Mouse (Mus musculus) midbrain, embryonic 12.5 days (tissue): ENCODE data around the gene Il17rc. TPM values are rescaled to one million over a fixed set of nuclear protein-coding genes. Genes with fewer than 3 reads are reported as not detected.

Experiments used
- ATAC-seq: fragments of 200-750 bp; cut with Nextera tagmentation; 2 replicates; pipeline ENCODE4 v1.8.0; 2017; ENCODE audit warnings: low read depth, moderate TSS enrichment, moderate library complexity; ENCODE audit not compliant: low FRiP score
- H3K27ac ChIP-seq: fragments of 300-500 bp; sonication (generic); replicated peaks from 2 replicates; pipeline ENCODE4 v1.5.1; 2016; ENCODE audit warnings: mild to moderate bottlenecking
- H3K27me3 ChIP-seq: fragments of 300-500 bp; sonication (generic); 2 replicates; pipeline ENCODE4 v1.6.1; 2016; ENCODE audit warnings: mild to moderate bottlenecking
- H3K36me3 ChIP-seq: fragments of 300-500 bp; sonication (generic); 2 replicates; pipeline ENCODE4 v1.6.1; 2016
- H3K4me1 ChIP-seq: fragments of 300-500 bp; sonication (generic); 2 replicates; pipeline ENCODE4 v1.6.1; 2016
- H3K4me2 ChIP-seq: fragments of 300-500 bp; sonication (generic); replicated peaks from 2 replicates; pipeline ENCODE4 v1.6.1; 2016; ENCODE audit warnings: mild to moderate bottlenecking, moderate library complexity
- H3K4me3 ChIP-seq: fragments of 300-500 bp; sonication (generic); 2 replicates; pipeline ENCODE4 v1.5.1; 2016; ENCODE audit warnings: mild to moderate bottlenecking
- H3K9ac ChIP-seq: fragments of 300-500 bp; sonication (generic); replicated peaks from 2 replicates; pipeline ENCODE4 v1.6.1; 2016; ENCODE audit warnings: mild to moderate bottlenecking, moderate library complexity
- H3K9me3 ChIP-seq: fragments of 300-500 bp; sonication (generic); 2 replicates; pipeline ENCODE4 v1.6.1; 2016; ENCODE audit warnings: mild to moderate bottlenecking
- WGBS: fragments of 180-500 bp; shearing (Covaris S2); methylation state at CpG from one replicate; pipeline ENCODE4 v1.1.7; 2016; 5-methylcytosine and 5-hydroxymethylcytosine counted together
- polyA plus RNA-seq: library from polyadenylated mRNA; unstranded; fragments of >200 nt; fragmentation: Nextera tagmentation; extraction: Ambion mirVana; gene quantifications from 2 replicates; pipeline ENCODE4 v1.2.1, GENCODE M21; 2016

The Il17rc gene
- polyA plus RNA-seq, 1 experiment from 2014 or later = 6.3 TPM

GRCm38 (mm10) chr6:113437135-113437534, 34.1 kb upstream of the Il17rc start:
- Histone ChIP-seq H3K4me1 (no peaks in the 10 kb centered on the region), H3K4me3 (no peak overlapping the region), H3K9me3 (no peaks in the 10 kb centered on the region), H3K27ac (no peak overlapping the region), H3K36me3 (no peaks in the 10 kb centered on the region), H3K9ac (no peak overlapping the region), H3K27me3 (peaks cover 3% of the 10 kb centered on the region; the same call in 1 of the 2 replicates), H3K4me2 (no peak overlapping the region)
- ATAC-seq = no peak
- WGBS = 78% methylated on average over 12 of the region's 12 CpGs

GRCm38 (mm10) chr6:113438721-113439430, 32.4 kb upstream of the Il17rc start:
- Histone ChIP-seq H3K27ac (no peak overlapping the region), H3K9ac (no peak overlapping the region), H3K9me3 (no peaks in the 10 kb centered on the region), H3K27me3 (peaks cover 3% of the 10 kb centered on the region; the same call in 1 of the 2 replicates), H3K4me3 (no peak overlapping the region), H3K4me2 (no peak overlapping the region), H3K36me3 (no peaks in the 10 kb centered on the region), H3K4me1 (peaks cover 10% of the 10 kb centered on the region)
- ATAC-seq = no peak
- WGBS = 63% methylated on average over 12 of the region's 12 CpGs

GRCm38 (mm10) chr6:113440686-113441085, 30.5 kb upstream of the Il17rc start:
- WGBS = 88% methylated on average over 3 of the region's 3 CpGs
- no peaks in the 10 kb centered on the region for H3K9me3 ChIP-seq
- H3K4me2 ChIP-seq = no peak overlapping the region
- 0 out of 2 replicates have a peak, but pooled peaks cover 6% of the 10 kb centered on the region for H3K36me3 ChIP-seq
- H3K9ac ChIP-seq = no peak overlapping the region
- H3K4me3 ChIP-seq = no peak overlapping the region
- ATAC-seq = no peak
- H3K27me3 ChIP-seq = 0 out of 2 replicates have a peak, but pooled peaks cover 2% of the 10 kb centered on the region
- peaks cover 10% of the 10 kb centered on the region for H3K4me1 ChIP-seq
- no peak overlapping the region for H3K27ac ChIP-seq

GRCm38 (mm10) chr6:113441147-113441680, 30.0 kb upstream of the Il17rc start:
- ATAC-seq = no peak
- peaks cover 8% of the 10 kb centered on the region; the same call in 1 of the 2 replicates for H3K36me3 ChIP-seq

GRCm38 (mm10) chr6:113442087-113442441, 29.2 kb upstream of the Il17rc start:
- Histone ChIP-seq H3K27ac (peak overlapping the region; percentile 36), H3K4me1 (peaks cover 10% of the 10 kb centered on the region), H3K36me3 (peaks cover 17% of the 10 kb centered on the region), H3K4me2 (peak overlapping the region; percentile 89), H3K4me3 (peak overlapping the region; percentile 96), H3K9me3 (no peaks in the 10 kb centered on the region), H3K9ac (peak overlapping the region; percentile 88), H3K27me3 (no peaks in the 10 kb centered on the region)
- peak; percentile 32; the same call in 1 of the 2 replicates for ATAC-seq
- WGBS = 44% methylated on average over 9 of the region's 9 CpGs

More at GRCm38 (mm10) chr6:113441147-113441680, 30.0 kb upstream of the Il17rc start:
- no peak overlapping the region for H3K4me2 ChIP-seq
- no peak overlapping the region for H3K9ac ChIP-seq
- WGBS = 54% methylated on average over 7 of the region's 7 CpGs
- H3K4me3 ChIP-seq = no peak overlapping the region
- H3K27ac ChIP-seq = no peak overlapping the region
- no peaks in the 10 kb centered on the region for H3K9me3 ChIP-seq
- peaks cover 10% of the 10 kb centered on the region for H3K4me1 ChIP-seq
- no peaks in the 10 kb centered on the region for H3K27me3 ChIP-seq

GRCm38 (mm10) chr6:113442442-113443090, 28.7 kb upstream of the Il17rc start, which contains the start of gene Jagn1:
Jagn1 (plus strand) TSS chr6:113442569.
- H3K36me3 ChIP-seq = peaks cover 22% of the 10 kb centered on the region
- H3K27ac ChIP-seq = peak within 1 kb of the TSS; percentile 36
- peak; percentile 94 for ATAC-seq
- peaks cover 10% of the 10 kb centered on the region for H3K4me1 ChIP-seq
- peak within 1 kb of the TSS; percentile 89 for H3K4me2 ChIP-seq
- no peaks in the 10 kb centered on the region for H3K27me3 ChIP-seq
- H3K9me3 ChIP-seq = no peaks in the 10 kb centered on the region
- peak within 1 kb of the TSS; percentile 96 for H3K4me3 ChIP-seq
- peak within 1 kb of the TSS; percentile 88 for H3K9ac ChIP-seq
- WGBS = under 1% methylated on average over 42 of the region's 45 CpGs

- H3K27me3 ChIP-seq = no peaks in the 10 kb centered on the region
- ATAC-seq = no peak
- H3K4me1 ChIP-seq = peaks cover 10% of the 10 kb centered on the region
- peak overlapping the region; percentile 96 for H3K4me3 ChIP-seq
- H3K27ac ChIP-seq = peak overlapping the region; percentile 36
- peaks cover 27% of the 10 kb centered on the region for H3K36me3 ChIP-seq
- H3K9me3 ChIP-seq = no peaks in the 10 kb centered on the region
- WGBS = 53% methylated on average over 12 of the region's 12 CpGs
- H3K4me2 ChIP-seq = peak overlapping the region; percentile 89
- H3K9ac ChIP-seq = peak overlapping the region; percentile 88
Measured at GRCm38 (mm10) chr6:113443091-113443490, 28.1 kb upstream of the Il17rc start.

- ATAC-seq = no peak
- Histone ChIP-seq H3K9ac (no peak overlapping the region), H3K9me3 (no peaks in the 10 kb centered on the region), H3K36me3 (peaks cover 40% of the 10 kb centered on the region), H3K27ac (no peak overlapping the region), H3K4me1 (peaks cover 10% of the 10 kb centered on the region), H3K4me3 (no peak overlapping the region), H3K27me3 (no peaks in the 10 kb centered on the region), H3K4me2 (no peak overlapping the region)
- 83% methylated on average over 8 of the region's 8 CpGs for WGBS
Measured at GRCm38 (mm10) chr6:113444207-113444965, 26.8 kb upstream of the Il17rc start.

- no peak for ATAC-seq
- Histone ChIP-seq H3K36me3 (peaks cover 40% of the 10 kb centered on the region), H3K9ac (no peak overlapping the region), H3K4me3 (no peak overlapping the region), H3K4me2 (no peak overlapping the region), H3K27me3 (no peaks in the 10 kb centered on the region), H3K4me1 (peaks cover 10% of the 10 kb centered on the region), H3K9me3 (no peaks in the 10 kb centered on the region), H3K27ac (no peak overlapping the region)
- WGBS = 92% methylated on average over 4 of the region's 4 CpGs
Measured at GRCm38 (mm10) chr6:113447639-113448038, 23.6 kb upstream of the Il17rc start.

GRCm38 (mm10) chr6:113451839-113452238, 19.4 kb upstream of the Il17rc start:
- no peak overlapping the region for H3K4me3 ChIP-seq
- ATAC-seq = no peak
- H3K4me2 ChIP-seq = no peak overlapping the region
- H3K36me3 ChIP-seq = peaks cover 26% of the 10 kb centered on the region
- H3K9ac ChIP-seq = no peak overlapping the region
- WGBS = 92% methylated on average over 2 of the region's 2 CpGs
- no peaks in the 10 kb centered on the region for H3K27me3 ChIP-seq
- no peaks in the 10 kb centered on the region for H3K4me1 ChIP-seq
- H3K27ac ChIP-seq = no peak overlapping the region
- H3K9me3 ChIP-seq = no peaks in the 10 kb centered on the region

- peaks cover 7% of the 10 kb centered on the region; the same call in 1 of the 2 replicates for H3K27me3 ChIP-seq
- ATAC-seq = no peak
- H3K4me2 ChIP-seq = no peak overlapping the region
- no peak overlapping the region for H3K9ac ChIP-seq
- H3K4me3 ChIP-seq = no peak overlapping the region
- no peaks in the 10 kb centered on the region for H3K4me1 ChIP-seq
- no peak overlapping the region for H3K27ac ChIP-seq
- H3K36me3 ChIP-seq = no peaks in the 10 kb centered on the region
- 76% methylated on average over 5 of the region's 5 CpGs for WGBS
- H3K9me3 ChIP-seq = no peaks in the 10 kb centered on the region
Measured at GRCm38 (mm10) chr6:113455007-113455406, 16.2 kb upstream of the Il17rc start.
